Mouse (Mus musculus) MEL (cell line): ENCODE measurements around the gene Diaph2.

Experiments
- CTCF ChIP-seq, 3 experiments: IDR thresholded peaks in 2 of 3; conservative IDR thresholded peaks in 1 of 3; 2 replicates each; pipeline ENCODE4 v1.5.1; 2011 to 2012; ENCODE audit warnings: low read length in 3 of 3, low read depth in 2 of 3, mild to moderate bottlenecking in 2 of 3, improper control_type of control experiment in 1 of 3, inconsistent platforms in 1 of 3, mixed read lengths in 1 of 3, moderate library complexity in 1 of 3; ENCODE audit not compliant: control insufficient read depth in 1 of 3, insufficient read depth in 1 of 3, poor library complexity in 1 of 3, severe bottlenecking in 1 of 3
- ZC3H11A ChIP-seq: IDR thresholded peaks from 2 replicates; pipeline ENCODE4 v1.6.1; 2012; ENCODE audit warnings: low read depth, mild to moderate bottlenecking, inconsistent platforms, low read length, improper control_type of control experiment

DNA sequence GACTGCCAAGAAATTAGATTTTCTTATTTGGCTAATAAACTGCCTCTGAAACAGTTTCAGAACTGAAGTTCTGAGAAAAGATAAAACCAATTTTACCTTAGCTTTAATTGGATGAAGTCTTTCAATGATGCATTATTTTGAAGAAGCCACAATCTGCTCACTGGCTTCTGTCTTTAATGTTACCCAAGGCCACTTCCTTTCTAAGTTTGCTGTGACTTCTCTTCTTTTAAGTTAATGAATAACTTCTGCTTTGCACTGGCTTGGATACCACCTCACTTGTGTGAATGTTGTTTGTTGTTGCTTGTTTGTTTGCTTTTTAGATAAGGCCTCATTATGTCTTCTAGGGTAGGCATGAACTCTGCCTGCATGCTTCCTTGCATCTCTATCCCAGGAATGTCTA lies 10.3 kb upstream of the Diaph2 start:
- no peak for TF ChIP-seq CTCF (IDR thresholded peaks at IDR 0.05 in 2 of 3, conservative IDR thresholded peaks at IDR 0.05 in 1 of 3; ENCODE audit: control insufficient read depth in 1 of 3, insufficient read depth in 1 of 3, low read depth in 2 of 3, low read length in 3 of 3, poor library complexity in 1 of 3, severe bottlenecking in 1 of 3)
- no peak for TF ChIP-seq ZC3H11A
